Mouse (Mus musculus): ENCODE measurements around the gene Hps6. TPM values are rescaled to one million over a fixed set of nuclear protein-coding genes. Genes with fewer than 3 reads are reported as not detected.
A peak's percentile ranks its signal among the peaks of the same experiment; 100 is the strongest.

Hps6 gene
- polyA plus RNA-seq, 1 experiment from 2014 or later = 5.3 TPM

DNA sequence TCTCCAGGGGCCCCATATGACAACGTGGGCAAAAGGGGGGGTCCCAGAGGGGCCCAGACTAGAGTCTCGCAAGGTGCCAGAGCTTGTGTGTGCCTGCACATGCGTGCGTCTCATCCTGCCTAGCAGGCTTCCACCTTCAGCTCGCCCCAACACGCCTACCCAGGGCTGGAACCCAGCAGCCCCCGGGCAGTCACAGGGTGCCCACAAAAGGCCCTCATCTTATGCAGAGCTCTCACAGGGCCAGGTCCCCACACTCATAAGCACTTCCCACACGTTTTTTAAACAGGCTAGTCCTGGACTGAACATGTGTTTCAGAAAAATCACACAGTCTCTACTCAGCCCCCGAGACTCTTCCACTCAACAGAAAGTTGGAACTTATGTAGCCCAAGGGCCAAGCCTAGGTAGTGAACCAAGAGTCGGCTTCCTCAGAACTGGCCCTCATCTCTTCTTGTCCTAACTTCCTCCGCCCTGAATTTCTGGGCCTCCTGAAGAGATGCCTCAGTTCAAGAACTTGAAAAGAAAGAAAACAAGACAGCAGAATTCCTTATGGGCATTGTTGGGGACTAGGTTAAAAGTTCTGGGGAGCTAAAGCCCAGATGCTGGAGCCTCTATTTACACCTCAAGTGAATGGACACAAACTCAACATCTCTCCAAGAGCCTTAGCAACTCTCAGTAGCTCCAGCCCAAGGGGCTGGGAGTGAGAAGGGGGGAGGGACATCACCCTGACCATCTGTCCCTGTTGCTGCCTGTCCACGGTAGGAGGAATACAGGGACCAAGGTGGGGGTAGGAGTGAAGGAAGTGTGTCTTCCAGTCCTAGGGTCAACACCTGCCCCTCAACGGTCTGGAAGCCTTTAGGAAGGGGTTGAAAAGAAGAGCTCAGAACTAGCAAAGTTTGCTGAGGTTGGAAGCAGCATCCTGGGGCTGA is 34.9 kb downstream of the Hps6 start:
- H3K9ac ChIP-seq (ENCODE audit: low read depth, low read length) = peak overlapping the region; percentile 83
- TF ChIP-seq CTCF (IDR thresholded peaks at IDR 0.05; ENCODE audit: low read depth) = no peak
- no peak for ATAC-seq
- H3K27me3 ChIP-seq (replicated peaks; ENCODE audit: control insufficient read depth, insufficient read depth, low read length) = no peaks in the 10 kb centered on the region
- peak overlapping the region; percentile 81 for H3K4me2 ChIP-seq (replicated peaks; ENCODE audit: low read depth)
- 6% methylated on average over 13 of the region's 13 CpGs for WGBS
- peaks cover 33% of the 10 kb centered on the region for H3K36me3 ChIP-seq (ENCODE audit: control insufficient read depth, insufficient read depth)
- peak overlapping the region; percentile 55 for H3K4me3 ChIP-seq (ENCODE audit: low read depth, low read length)
- H3K4me1 ChIP-seq (replicated peaks; ENCODE audit: control insufficient read depth, insufficient read depth, low read length) = peaks cover 20% of the 10 kb centered on the region
- no peak overlapping the region for H3K27ac ChIP-seq (ENCODE audit: low read depth, low read length)
- H3K9me3 ChIP-seq (ENCODE audit: control insufficient read depth) = no peaks in the 10 kb centered on the region

DNA sequence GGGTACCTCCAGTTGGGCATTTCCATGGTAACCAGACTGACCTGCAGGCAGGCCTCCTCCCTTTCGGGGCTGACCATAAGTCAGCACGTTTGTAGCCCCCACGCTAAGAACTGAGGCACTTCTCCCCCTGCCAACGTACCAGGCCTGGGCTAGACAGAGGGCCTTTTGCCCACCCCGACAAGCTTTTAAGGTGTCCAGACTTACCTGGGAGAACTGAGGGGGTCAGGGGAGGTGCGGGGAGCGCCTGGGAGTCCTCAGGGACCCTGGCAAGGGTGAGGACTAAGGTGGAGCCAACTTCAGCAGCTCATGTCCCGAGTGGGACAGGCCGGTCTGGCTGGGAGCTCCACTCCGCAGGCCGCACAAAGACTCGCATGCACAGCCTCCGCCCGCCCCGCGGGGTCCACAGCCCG is 35.5 kb downstream of the Hps6 start:
- H3K27ac ChIP-seq (ENCODE audit: low read depth, low read length) = peak overlapping the region; percentile 79
- WGBS = 0% methylated on average over 11 of the region's 17 CpGs
- peak overlapping the region; percentile 83 for H3K9ac ChIP-seq (ENCODE audit: low read depth, low read length)
- H3K36me3 ChIP-seq (ENCODE audit: control insufficient read depth, insufficient read depth) = peaks cover 27% of the 10 kb centered on the region
- H3K4me3 ChIP-seq (ENCODE audit: low read depth, low read length) = peak overlapping the region; percentile 55
- H3K9me3 ChIP-seq (ENCODE audit: control insufficient read depth) = no peaks in the 10 kb centered on the region
- no peak for TF ChIP-seq CTCF (IDR thresholded peaks at IDR 0.05; ENCODE audit: low read depth)
- no peaks in the 10 kb centered on the region for H3K27me3 ChIP-seq (replicated peaks; ENCODE audit: control insufficient read depth, insufficient read depth, low read length)
- H3K4me2 ChIP-seq (replicated peaks; ENCODE audit: low read depth) = peak overlapping the region; percentile 81
- peak; percentile 14; the same call in 1 of the 2 replicates for ATAC-seq
- peaks cover 20% of the 10 kb centered on the region for H3K4me1 ChIP-seq (replicated peaks; ENCODE audit: control insufficient read depth, insufficient read depth, low read length)

DNA sequence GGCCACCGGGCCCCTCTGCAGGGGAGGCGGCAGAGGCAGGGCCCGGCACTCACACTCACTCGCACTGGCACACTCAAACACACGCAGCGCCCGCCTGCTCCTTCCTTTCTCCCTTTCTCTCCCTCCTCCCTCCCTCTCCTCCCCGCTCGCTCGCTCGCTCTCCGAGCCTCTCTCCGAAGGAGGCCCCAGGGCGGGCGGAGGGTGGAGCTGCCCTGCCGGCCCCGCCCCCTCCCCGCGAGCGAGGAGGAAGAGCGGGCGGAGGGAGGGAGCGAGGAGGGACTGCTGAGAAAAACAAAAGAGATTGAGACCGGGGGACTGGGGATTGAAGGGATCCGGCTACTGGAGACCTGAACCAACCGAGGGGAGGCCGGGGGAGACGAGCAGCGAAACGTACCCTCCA is 36.2 kb downstream of the Hps6 start:
- under 1% methylated on average over 25 of the region's 30 CpGs for WGBS
- H3K4me1 ChIP-seq (replicated peaks; ENCODE audit: control insufficient read depth, insufficient read depth, low read length) = peaks cover 20% of the 10 kb centered on the region

DNA sequence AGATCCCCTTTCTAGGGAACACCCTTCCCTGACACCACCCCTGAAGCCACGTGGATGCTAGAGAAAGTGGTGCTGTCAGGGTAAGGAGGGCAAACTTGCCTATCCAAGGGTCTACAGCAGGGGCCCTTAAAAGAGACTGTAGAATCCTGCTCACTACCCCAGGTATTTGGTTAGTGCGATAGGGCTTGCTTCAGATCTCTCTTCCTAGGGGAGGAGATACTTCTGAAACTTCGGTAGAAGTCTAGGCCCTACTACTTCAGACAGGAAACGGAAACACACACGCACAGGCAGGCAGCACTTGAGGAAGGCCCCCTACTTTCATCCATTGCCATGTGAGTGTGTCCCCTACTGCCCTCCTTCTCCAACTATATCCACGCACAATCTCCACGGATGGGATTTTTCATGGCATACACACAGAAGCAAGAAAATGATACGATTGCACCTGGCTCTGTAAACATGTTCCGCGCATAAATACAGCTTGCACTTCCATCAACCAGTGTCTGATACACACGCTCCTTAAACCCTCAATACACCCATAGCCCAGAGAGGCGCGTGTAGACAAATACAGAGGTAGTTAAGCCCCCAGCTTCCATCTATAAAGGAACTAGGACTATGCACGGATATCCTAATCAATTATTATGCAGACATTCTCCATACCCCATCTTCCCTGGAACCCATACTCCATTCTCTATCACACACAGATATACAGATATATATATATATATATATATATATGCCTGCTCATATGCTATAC is 37.0 kb downstream of the Hps6 start:
- Histone ChIP-seq H3K4me3 (ENCODE audit: low read depth, low read length) (peak overlapping the region; percentile 55; the same call in 1 of the 2 replicates), H3K4me2 (replicated peaks; ENCODE audit: low read depth) (peak overlapping the region; percentile 81), H3K27me3 (replicated peaks; ENCODE audit: control insufficient read depth, insufficient read depth, low read length) (no peaks in the 10 kb centered on the region), H3K9me3 (ENCODE audit: control insufficient read depth) (no peaks in the 10 kb centered on the region), H3K9ac (ENCODE audit: low read depth, low read length) (0 out of 2 replicates have a peak overlapping the region, but pooled peaks have one; percentile 0), H3K27ac (ENCODE audit: low read depth, low read length) (peak overlapping the region; percentile 79), H3K4me1 (replicated peaks; ENCODE audit: control insufficient read depth, insufficient read depth, low read length) (peaks cover 20% of the 10 kb centered on the region), H3K36me3 (ENCODE audit: control insufficient read depth, insufficient read depth) (peaks cover 13% of the 10 kb centered on the region)
- WGBS = 44% methylated on average over 14 of the region's 14 CpGs
- TF ChIP-seq CTCF (IDR thresholded peaks at IDR 0.05; ENCODE audit: low read depth) = no peak
- no peak for ATAC-seq

More for the DNA sequence above, 36.2 kb downstream of the Hps6 start:
- peak overlapping the region; percentile 81 for H3K4me2 ChIP-seq (replicated peaks; ENCODE audit: low read depth)
- peaks cover 21% of the 10 kb centered on the region for H3K36me3 ChIP-seq (ENCODE audit: control insufficient read depth, insufficient read depth)
- peak overlapping the region; percentile 55 for H3K4me3 ChIP-seq (ENCODE audit: low read depth, low read length)
- peak overlapping the region; percentile 83 for H3K9ac ChIP-seq (ENCODE audit: low read depth, low read length)
- no peaks in the 10 kb centered on the region for H3K9me3 ChIP-seq (ENCODE audit: control insufficient read depth)
- H3K27me3 ChIP-seq (replicated peaks; ENCODE audit: control insufficient read depth, insufficient read depth, low read length) = no peaks in the 10 kb centered on the region
- peak; percentile 82 for ATAC-seq
- peak overlapping the region; percentile 79 for H3K27ac ChIP-seq (ENCODE audit: low read depth, low read length)
- no peak for TF ChIP-seq CTCF (IDR thresholded peaks at IDR 0.05; ENCODE audit: low read depth)

DNA sequence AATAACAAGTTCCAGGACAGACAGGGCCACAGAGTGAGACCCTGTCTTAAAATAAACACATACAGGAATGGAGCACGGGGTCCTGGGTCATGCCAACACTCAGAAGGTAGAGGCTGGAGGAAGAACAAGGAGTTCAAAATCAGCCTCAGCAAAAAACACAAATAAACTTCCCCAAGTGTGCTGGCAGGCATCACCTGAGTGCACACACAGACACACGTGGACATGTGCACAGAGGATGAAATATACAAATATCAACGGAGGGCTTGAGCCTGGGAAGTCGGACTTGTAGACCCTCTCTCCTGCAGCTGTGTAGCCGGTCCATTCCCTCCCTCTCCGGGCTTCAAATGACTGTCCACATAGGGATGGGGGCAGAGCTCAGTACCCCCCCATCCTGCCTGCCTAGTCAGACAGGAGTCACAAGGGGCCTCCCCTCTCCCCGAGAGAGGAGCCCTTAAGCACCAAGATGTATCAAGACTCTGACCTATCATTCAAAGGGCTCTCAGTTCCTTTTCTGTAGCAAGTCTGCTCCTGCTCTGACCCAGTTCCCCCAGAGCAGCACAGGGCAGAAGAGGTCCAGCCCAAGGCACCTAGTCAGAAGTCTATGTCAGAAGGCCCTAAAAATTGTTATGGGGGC is 38.1 kb downstream of the Hps6 start:
- no peaks in the 10 kb centered on the region for H3K9me3 ChIP-seq (ENCODE audit: control insufficient read depth)
- WGBS = 38% methylated on average over 7 of the region's 7 CpGs
- 0 out of 2 replicates have a peak overlapping the region, but pooled peaks have one; percentile 54 for H3K27ac ChIP-seq (ENCODE audit: low read depth, low read length)
- H3K4me2 ChIP-seq (replicated peaks; ENCODE audit: low read depth) = peak overlapping the region; percentile 96
- TF ChIP-seq CTCF (IDR thresholded peaks at IDR 0.05; ENCODE audit: low read depth) = no peak
- ATAC-seq = no peak
- H3K27me3 ChIP-seq (replicated peaks; ENCODE audit: control insufficient read depth, insufficient read depth, low read length) = no peaks in the 10 kb centered on the region
- peak overlapping the region; percentile 31; the same call in 1 of the 2 replicates for H3K9ac ChIP-seq (ENCODE audit: low read depth, low read length)
- peak overlapping the region; percentile 12; the same call in 1 of the 2 replicates for H3K4me3 ChIP-seq (ENCODE audit: low read depth, low read length)
- H3K4me1 ChIP-seq (replicated peaks; ENCODE audit: control insufficient read depth, insufficient read depth, low read length) = peaks cover 20% of the 10 kb centered on the region
- peaks cover 3% of the 10 kb centered on the region for H3K36me3 ChIP-seq (ENCODE audit: control insufficient read depth, insufficient read depth)

Measured in intestine, postnatal 0 days (tissue).